Mouse (Mus musculus): ENCODE measurements at regions not wholly inside any gene's neighbourhood (a gene's known extent, or its start where the extent isn't known, plus 50 kb on each side); places are given as distances from the start of the nearest gene placed in this dataset.

DNA sequence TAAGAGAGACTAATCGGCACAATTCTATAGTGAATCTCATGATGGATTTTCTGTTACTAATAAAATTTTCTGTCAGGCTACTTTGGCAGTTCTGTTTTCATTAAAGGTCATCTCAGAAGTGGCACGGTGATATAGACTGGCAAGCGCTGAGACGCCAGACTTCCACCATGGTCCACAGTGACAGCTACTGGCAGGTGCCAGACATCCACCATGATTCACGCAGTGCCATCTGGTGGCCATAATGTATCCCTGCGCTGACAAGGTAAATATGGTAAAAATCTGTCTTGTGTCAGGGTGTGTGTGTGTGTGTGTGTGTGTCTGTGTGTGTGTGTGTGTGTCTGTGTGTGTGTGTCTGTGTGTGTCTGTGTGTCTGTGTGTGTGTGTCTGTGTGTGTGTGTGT lies 632.7 kb downstream of the Defb40 start:
- peak; percentile 36 for DNase-seq (ENCODE audit: low read depth, low spot score)

DNA sequence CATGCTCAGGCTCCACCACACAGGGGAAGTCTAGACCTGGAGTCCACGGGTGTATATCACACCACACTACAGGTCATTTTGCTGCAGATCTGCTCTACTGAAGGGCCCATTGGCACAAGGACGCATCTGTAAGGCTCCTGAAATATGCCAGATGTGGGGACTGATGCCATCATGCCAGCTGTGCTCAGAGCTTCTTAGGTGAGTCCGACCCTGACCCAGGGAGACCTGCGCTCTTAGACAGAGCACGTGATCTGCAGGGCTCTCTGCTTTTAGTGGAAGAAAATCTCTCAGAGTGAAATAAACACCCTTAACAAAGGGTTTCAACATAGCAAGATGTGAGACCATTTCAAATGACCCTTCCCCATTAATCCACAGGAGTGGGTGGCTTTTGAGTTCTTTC lies 633.2 kb downstream of the Defb40 start:
- no peak overlapping the region for H3K27ac ChIP-seq (ENCODE audit: insufficient read depth, low read depth, low read length, poor library complexity, severe bottlenecking)
- in situ Hi-C loops (cut with MboI; ENCODE audit: low sequenced_read_pairs in 2 of 2, unreplicated experiment in 2 of 2) = no loop called here
- H3K36me3 ChIP-seq (ENCODE audit: control insufficient read depth, insufficient read depth, low read length, poor library complexity, severe bottlenecking) = no peaks in the 10 kb centered on the region
- no peaks in the 10 kb centered on the region for H3K4me1 ChIP-seq (ENCODE audit: control insufficient read depth in 2 of 2, insufficient read depth in 2 of 2, low read length in 2 of 2, poor library complexity in 1 of 2)
- TF ChIP-seq ZNF384 (IDR thresholded peaks at IDR 0.05; ENCODE audit: low read depth, low read length) (no peak), HCFC1 (IDR thresholded peaks at IDR 0.05; ENCODE audit: borderline replicate concordance, insufficient read depth, low read length) (no peak), MAFK (IDR thresholded peaks at IDR 0.05; ENCODE audit: insufficient read depth, low read depth, low read length) (no peak), ZC3H11A (IDR thresholded peaks at IDR 0.05; ENCODE audit: borderline replicate concordance, low read depth, low read length) (no peak), CHD2 (IDR thresholded peaks at IDR 0.05; ENCODE audit: low read depth, low read length) (no peak)
- no peak overlapping the region for H3K4me3 ChIP-seq (ENCODE audit: insufficient read depth in 1 of 2, low read depth in 1 of 2, low read length in 2 of 2, poor library complexity in 1 of 2, severe bottlenecking in 1 of 2)
- H3K9ac ChIP-seq (ENCODE audit: insufficient read depth, low read depth, low read length, poor library complexity, severe bottlenecking) = no peak overlapping the region
- no peak for DNase-seq (ENCODE audit: low read depth, low spot score)
- H3K9me3 ChIP-seq (ENCODE audit: control insufficient read depth, insufficient read depth, low read depth, low read length) = no peaks in the 10 kb centered on the region

More for the DNA sequence above, 632.7 kb downstream of the Defb40 start:
- Histone ChIP-seq H3K4me3 (ENCODE audit: insufficient read depth in 1 of 2, low read depth in 1 of 2, low read length in 2 of 2, poor library complexity in 1 of 2, severe bottlenecking in 1 of 2) (no peak overlapping the region), H3K9me3 (ENCODE audit: control insufficient read depth, insufficient read depth, low read depth, low read length) (no peaks in the 10 kb centered on the region), H3K9ac (ENCODE audit: insufficient read depth, low read depth, low read length, poor library complexity, severe bottlenecking) (no peak overlapping the region), H3K36me3 (ENCODE audit: control insufficient read depth, insufficient read depth, low read length, poor library complexity, severe bottlenecking) (no peaks in the 10 kb centered on the region), H3K27ac (ENCODE audit: insufficient read depth, low read depth, low read length, poor library complexity, severe bottlenecking) (no peak overlapping the region), H3K4me1 (ENCODE audit: control insufficient read depth in 2 of 2, insufficient read depth in 2 of 2, low read length in 2 of 2, poor library complexity in 1 of 2) (no peaks in the 10 kb centered on the region)
- in situ Hi-C loops (cut with MboI; ENCODE audit: low sequenced_read_pairs in 2 of 2, unreplicated experiment in 2 of 2) = no loop called here
- TF ChIP-seq ZNF384 (IDR thresholded peaks at IDR 0.05; ENCODE audit: low read depth, low read length) = no peak
- no peak for TF ChIP-seq HCFC1 (IDR thresholded peaks at IDR 0.05; ENCODE audit: borderline replicate concordance, insufficient read depth, low read length)
- peak; percentile 87 for TF ChIP-seq ZC3H11A (IDR thresholded peaks at IDR 0.05; ENCODE audit: borderline replicate concordance, low read depth, low read length)
- TF ChIP-seq CHD2 (IDR thresholded peaks at IDR 0.05; ENCODE audit: low read depth, low read length) = no peak
- TF ChIP-seq MAFK (IDR thresholded peaks at IDR 0.05; ENCODE audit: insufficient read depth, low read depth, low read length) = no peak

DNA sequence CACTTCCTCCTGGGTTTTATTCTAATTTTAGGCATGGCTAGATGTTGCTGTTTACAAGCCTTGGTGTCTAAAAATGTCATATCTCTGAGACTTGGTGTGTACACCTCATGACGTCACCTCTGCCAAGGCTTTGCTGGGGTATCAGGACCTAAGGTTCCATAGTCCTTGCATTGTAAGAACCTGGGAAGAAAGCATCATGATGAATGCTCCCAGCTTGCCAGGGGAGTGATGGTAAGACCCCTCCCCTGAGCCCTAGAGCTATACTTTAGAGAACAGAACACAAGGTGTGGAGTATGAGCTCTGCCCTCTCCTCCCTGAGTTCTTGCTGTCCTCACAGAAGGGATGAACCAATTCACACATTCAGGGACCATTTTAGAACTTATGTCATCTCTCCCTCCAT lies 642.5 kb downstream of the Defb40 start:
- H3K4me1 ChIP-seq (ENCODE audit: control insufficient read depth in 2 of 2, insufficient read depth in 2 of 2, low read length in 2 of 2, poor library complexity in 1 of 2) = no peaks in the 10 kb centered on the region
- no peak overlapping the region for H3K4me3 ChIP-seq (ENCODE audit: insufficient read depth in 1 of 2, low read depth in 1 of 2, low read length in 2 of 2, poor library complexity in 1 of 2, severe bottlenecking in 1 of 2)
- no peak overlapping the region for H3K9ac ChIP-seq (ENCODE audit: insufficient read depth, low read depth, low read length, poor library complexity, severe bottlenecking)
- no peaks in the 10 kb centered on the region for H3K9me3 ChIP-seq (ENCODE audit: control insufficient read depth, insufficient read depth, low read depth, low read length)
- no peak overlapping the region for H3K27ac ChIP-seq (ENCODE audit: insufficient read depth, low read depth, low read length, poor library complexity, severe bottlenecking)
- no peak for DNase-seq (ENCODE audit: low read depth, low spot score)
- H3K36me3 ChIP-seq (ENCODE audit: control insufficient read depth, insufficient read depth, low read length, poor library complexity, severe bottlenecking) = no peaks in the 10 kb centered on the region
- in situ Hi-C loops (cut with MboI; ENCODE audit: low sequenced_read_pairs in 2 of 2, unreplicated experiment in 2 of 2) = no loop called here
- TF ChIP-seq ZC3H11A (IDR thresholded peaks at IDR 0.05; ENCODE audit: borderline replicate concordance, low read depth, low read length) = no peak
- TF ChIP-seq CHD2 (IDR thresholded peaks at IDR 0.05; ENCODE audit: low read depth, low read length) = no peak

DNA sequence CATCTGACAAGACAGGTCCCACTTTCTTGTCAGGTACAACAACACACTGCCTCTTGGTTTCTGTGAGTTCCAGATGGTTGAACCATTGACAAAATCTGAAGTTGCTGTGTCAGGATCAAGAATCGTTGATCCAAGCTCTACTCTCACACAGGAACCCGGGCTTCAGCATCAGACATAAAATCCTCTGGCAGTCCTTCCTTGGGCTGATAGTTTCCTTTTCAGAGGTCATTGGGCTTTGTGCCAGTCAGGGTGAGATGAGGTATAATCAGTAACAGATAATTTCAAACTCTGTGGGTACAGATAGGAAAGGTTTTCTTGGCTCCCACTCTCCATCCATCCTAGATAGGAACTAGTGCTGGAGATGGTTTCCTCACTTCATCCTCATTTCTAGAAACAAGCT lies 649.5 kb downstream of the Defb40 start:
- Histone ChIP-seq H3K4me3 (ENCODE audit: insufficient read depth in 1 of 2, low read depth in 1 of 2, low read length in 2 of 2, poor library complexity in 1 of 2, severe bottlenecking in 1 of 2) (no peak overlapping the region), H3K4me1 (ENCODE audit: control insufficient read depth in 2 of 2, insufficient read depth in 2 of 2, low read length in 2 of 2, poor library complexity in 1 of 2) (no peaks in the 10 kb centered on the region), H3K9ac (ENCODE audit: insufficient read depth, low read depth, low read length, poor library complexity, severe bottlenecking) (no peak overlapping the region), H3K9me3 (ENCODE audit: control insufficient read depth, insufficient read depth, low read depth, low read length) (no peaks in the 10 kb centered on the region), H3K27ac (ENCODE audit: insufficient read depth, low read depth, low read length, poor library complexity, severe bottlenecking) (no peak overlapping the region), H3K36me3 (ENCODE audit: control insufficient read depth, insufficient read depth, low read length, poor library complexity, severe bottlenecking) (no peaks in the 10 kb centered on the region)
- in situ Hi-C loops (cut with MboI; ENCODE audit: low sequenced_read_pairs in 2 of 2, unreplicated experiment in 2 of 2) = no loop called here
- no peak for DNase-seq (ENCODE audit: low read depth, low spot score)
- TF ChIP-seq ZC3H11A (IDR thresholded peaks at IDR 0.05; ENCODE audit: borderline replicate concordance, low read depth, low read length) = no peak

DNA sequence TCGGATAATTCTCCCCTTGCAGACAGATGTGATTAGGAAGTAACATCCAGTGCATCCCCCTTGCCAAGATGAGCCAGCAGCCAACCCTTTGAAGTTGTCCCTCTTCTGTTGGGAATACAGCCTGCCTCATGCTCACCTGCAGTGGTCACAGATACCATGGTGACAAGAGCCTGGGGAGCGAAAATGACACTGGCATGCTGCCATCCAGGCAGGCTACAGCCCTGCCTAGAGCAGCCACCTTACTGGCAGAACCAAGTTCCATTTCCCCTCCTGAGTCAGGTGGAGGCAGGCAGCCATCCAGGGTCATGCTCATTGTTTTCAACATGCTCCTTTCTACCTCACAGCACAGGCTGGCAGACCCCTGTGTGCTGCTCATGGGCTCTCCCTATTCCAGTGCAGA lies 661.6 kb downstream of the Defb40 start:
- H3K9me3 ChIP-seq (ENCODE audit: control insufficient read depth, insufficient read depth, low read depth, low read length) = no peaks in the 10 kb centered on the region
- no peak overlapping the region for H3K4me3 ChIP-seq (ENCODE audit: insufficient read depth in 1 of 2, low read depth in 1 of 2, low read length in 2 of 2, poor library complexity in 1 of 2, severe bottlenecking in 1 of 2)
- no peaks in the 10 kb centered on the region for H3K4me1 ChIP-seq (ENCODE audit: control insufficient read depth in 2 of 2, insufficient read depth in 2 of 2, low read length in 2 of 2, poor library complexity in 1 of 2)
- no peak for DNase-seq (ENCODE audit: low read depth, low spot score)
- TF ChIP-seq ZC3H11A (IDR thresholded peaks at IDR 0.05; ENCODE audit: borderline replicate concordance, low read depth, low read length) = no peak
- no peak for TF ChIP-seq CHD2 (IDR thresholded peaks at IDR 0.05; ENCODE audit: low read depth, low read length)
- TF ChIP-seq MAFK (IDR thresholded peaks at IDR 0.05; ENCODE audit: insufficient read depth, low read depth, low read length) = no peak
- TF ChIP-seq HCFC1 (IDR thresholded peaks at IDR 0.05; ENCODE audit: borderline replicate concordance, insufficient read depth, low read length) = no peak
- no peak for TF ChIP-seq ZNF384 (IDR thresholded peaks at IDR 0.05; ENCODE audit: low read depth, low read length)
- H3K27ac ChIP-seq (ENCODE audit: insufficient read depth, low read depth, low read length, poor library complexity, severe bottlenecking) = no peak overlapping the region
- in situ Hi-C loops (cut with MboI; ENCODE audit: low sequenced_read_pairs in 2 of 2, unreplicated experiment in 2 of 2) = no loop called here
- no peaks in the 10 kb centered on the region for H3K36me3 ChIP-seq (ENCODE audit: control insufficient read depth, insufficient read depth, low read length, poor library complexity, severe bottlenecking)
- no peak overlapping the region for H3K9ac ChIP-seq (ENCODE audit: insufficient read depth, low read depth, low read length, poor library complexity, severe bottlenecking)
